Mouse (Mus musculus): ENCODE data around the gene Mrpl45. TPM values are rescaled to one million over a fixed set of nuclear protein-coding genes. Genes with fewer than 3 reads are reported as not detected.

Gene Mrpl45
- total and polyA plus RNA-seq, 3 experiments, result 106 to 153 (median 124) TPM

- TF ChIP-seq ETS1 (conservative IDR thresholded peaks at IDR 0.05; ENCODE audit: low read depth, low read length) (0 out of 2 replicates have a peak, but pooled peaks have one; percentile 20), BHLHE40 (IDR thresholded peaks at IDR 0.05; ENCODE audit: low read depth, low read length) (no peak), MAX (IDR thresholded peaks at IDR 0.05; ENCODE audit: low read length) (no peak), NRF1 (IDR thresholded peaks at IDR 0.05; ENCODE audit: low read depth, low read length) (no peak), JUND (conservative IDR thresholded peaks at IDR 0.05; ENCODE audit: low read depth, low read length) (0 out of 2 replicates have a peak, but pooled peaks have one; percentile 38), IRF4 (IDR thresholded peaks at IDR 0.05; ENCODE audit: low read depth, low read length) (no peak), POLR2A (IDR thresholded peaks at IDR 0.05; ENCODE audit: low read depth, low read length) (no peak), MAFK (IDR thresholded peaks at IDR 0.05; ENCODE audit: insufficient replicate concordance, low read length) (no peak; the same call in 1 of the 2 replicates), POLR2AphosphoS2 (IDR thresholded peaks at IDR 0.05; ENCODE audit: low read depth, low read length) (0 out of 2 replicates have a peak, but pooled peaks have one; percentile 1), MEF2A (IDR thresholded peaks at IDR 0.05; ENCODE audit: borderline replicate concordance, low read depth, low read length) (no peak; the same call in 1 of the 2 replicates), CHD1 (IDR thresholded peaks at IDR 0.05; ENCODE audit: low read depth, low read length) (peak; percentile 87)
These were observed 6.6 kb upstream of the Mrpl45 start (continued) for GRCm38 (mm10) chr11:97308806-97309450.

- in situ Hi-C loops (cut with MboI; ENCODE audit: low pct_ligation_motif_present, low pct_unique_long_range_greater_than_20kb, low sequenced_read_pairs), result no loop called here
- TF ChIP-seq TBP (conservative IDR thresholded peaks at IDR 0.05; ENCODE audit: low read depth, low read length) (peak; percentile 48; the same call in 1 of the 2 replicates), MEF2A (IDR thresholded peaks at IDR 0.05; ENCODE audit: borderline replicate concordance, low read depth, low read length) (peak; percentile 36; the same call in 1 of the 2 replicates), ELF1 (IDR thresholded peaks at IDR 0.05; ENCODE audit: low read depth, low read length) (peak; percentile 42; the same call in 1 of the 2 replicates), TCF12 (IDR thresholded peaks at IDR 0.05; ENCODE audit: low read depth, low read length) (peak; percentile 82; the same call in 1 of the 2 replicates), CTCF (conservative IDR thresholded peaks at IDR 0.05 in 1 of 2, IDR thresholded peaks at IDR 0.05 in 1 of 2; ENCODE audit: low read depth in 2 of 2, low read length in 2 of 2) (no peak), SMC3 (IDR thresholded peaks at IDR 0.05; ENCODE audit: low read depth, low read length) (no peak), E2F4 (IDR thresholded peaks at IDR 0.05; ENCODE audit: insufficient replicate concordance, low read depth, low read length) (no peak), JUN (IDR thresholded peaks at IDR 0.05; ENCODE audit: insufficient read depth, low read depth, low read length) (no peak), KAT2A (IDR thresholded peaks at IDR 0.05; ENCODE audit: insufficient replicate concordance, low read length) (no peak), BHLHE40 (IDR thresholded peaks at IDR 0.05; ENCODE audit: low read depth, low read length) (peak; percentile 88), ZKSCAN1 (IDR thresholded peaks at IDR 0.05; ENCODE audit: borderline replicate concordance, low read depth, low read length) (no peak), UBTF (IDR thresholded peaks at IDR 0.05; ENCODE audit: low read depth, low read length) (no peak; the same call in 1 of the 2 replicates), POLR2AphosphoS2 (IDR thresholded peaks at IDR 0.05; ENCODE audit: low read depth, low read length) (no peak), USF1 (IDR thresholded peaks at IDR 0.05; ENCODE audit: low read depth, low read length) (no peak), NRF1 (IDR thresholded peaks at IDR 0.05; ENCODE audit: low read depth, low read length) (no peak), ZC3H11A (IDR thresholded peaks at IDR 0.05; ENCODE audit: low read depth, low read length) (no peak), ZNF384 (IDR thresholded peaks at IDR 0.05; ENCODE audit: low read depth, low read length) (no peak), CHD1 (IDR thresholded peaks at IDR 0.05; ENCODE audit: low read depth, low read length) (no peak), NELFE (IDR thresholded peaks at IDR 0.05; ENCODE audit: low read depth, low read length) (no peak; the same call in 1 of the 2 replicates), MYC (IDR thresholded peaks at IDR 0.05; ENCODE audit: low read depth, low read length) (peak; percentile 43; the same call in 1 of the 2 replicates), PAX5 (IDR thresholded peaks at IDR 0.05; ENCODE audit: low read length) (no peak), CHD2 (IDR thresholded peaks at IDR 0.05; ENCODE audit: low read length) (no peak), RCOR1 (conservative IDR thresholded peaks at IDR 0.05; ENCODE audit: low read depth, low read length) (no peak), GABPA (IDR thresholded peaks at IDR 0.05; ENCODE audit: insufficient replicate concordance, low read depth, low read length) (no peak), POLR2A (IDR thresholded peaks at IDR 0.05; ENCODE audit: low read depth, low read length) (peak; percentile 60), MAX (IDR thresholded peaks at IDR 0.05; ENCODE audit: low read length) (no peak), MXI1 (IDR thresholded peaks at IDR 0.05; ENCODE audit: low read depth, low read length) (peak; percentile 76), ZMIZ1 (IDR thresholded peaks at IDR 0.05; ENCODE audit: low read depth, low read length) (no peak), JUND (conservative IDR thresholded peaks at IDR 0.05; ENCODE audit: low read depth, low read length) (no peak), HCFC1 (IDR thresholded peaks at IDR 0.05; ENCODE audit: low read depth, low read length) (no peak), RAD21 (IDR thresholded peaks at IDR 0.05; ENCODE audit: low read depth, low read length) (no peak)
These were observed 6.1 kb upstream of the Mrpl45 start for GRCm38 (mm10) chr11:97309451-97309836.

More at GRCm38 (mm10) chr11:97309451-97309836, 6.1 kb upstream of the Mrpl45 start:
- peak; percentile 75 for DNase-seq (ENCODE audit: extremely low read depth)
- H3K27me3 ChIP-seq (replicated peaks), result no peaks in the 10 kb centered on the region
- peak overlapping the region; percentile 68 to 78 (median 69) for H3K4me3 ChIP-seq (replicated peaks in 1 of 3; ENCODE audit: low read depth in 2 of 3, low read length in 2 of 3, poor library complexity in 1 of 3)
- H3K9ac ChIP-seq (ENCODE audit: insufficient read depth, low read depth), result peak overlapping the region; percentile 88
- peak overlapping the region; percentile 76 for H3K27ac ChIP-seq (ENCODE audit: insufficient read depth, low read depth)
- H3K4me1 ChIP-seq (ENCODE audit: control insufficient read depth in 1 of 2, insufficient read depth in 2 of 2), result peaks cover 0 to 17% of the 10 kb centered on the region in 2 experiments; a peak in 2 of 4 replicates
- peak overlapping the region; percentile 63 for H3K4me2 ChIP-seq (ENCODE audit: insufficient read depth, low read depth, poor library complexity, severe bottlenecking)
- H3K9me3 ChIP-seq (replicated peaks; ENCODE audit: low read length), result no peaks in the 10 kb centered on the region
- H3K36me3 ChIP-seq (replicated peaks in 1 of 2; ENCODE audit: control insufficient read depth in 1 of 2, insufficient read depth in 1 of 2, low read length in 1 of 2), result no peaks in the 10 kb centered on the region
- no peaks in the 10 kb centered on the region for H3K79me2 ChIP-seq (replicated peaks; ENCODE audit: control insufficient read depth, extremely low read depth, insufficient read depth, poor library complexity, severe bottlenecking)
- dilution Hi-C loops (cut with MboI; ENCODE audit: extremely low pct_ligation_motif_present, extremely low pct_unique_long_range_greater_than_20kb, low sequenced_read_pairs), result no loop called here
